Mouse (Mus musculus): ENCODE data around the gene Gm12216.

- TF ChIP-seq CTCF (IDR thresholded peaks at IDR 0.05; ENCODE audit: low read depth) (peak; percentile 45), EP300 (IDR thresholded peaks at IDR 0.05; ENCODE audit: low read depth) (no peak)
Measured at GRCm38 (mm10) chr11:53839147-53839546, 19.9 kb downstream of the Gm12216 start.
